Mouse (Mus musculus) spleen, adult 2 months (tissue): ENCODE data around the gene Bclaf1.

Experiments
- CTCF ChIP-seq: fragments of 200-500 bp; IDR thresholded peaks from 2 replicates; pipeline ENCODE4 v1.5.1; 2011; ENCODE audit warnings: mild to moderate bottlenecking, inconsistent platforms; ENCODE audit not compliant: insufficient read depth, insufficient read length, insufficient replicate concordance; ENCODE audit errors: extremely low read depth
- POLR2A ChIP-seq: fragments of 200-500 bp; IDR thresholded peaks from 2 replicates; pipeline ENCODE4 v1.6.1; 2011; ENCODE audit warnings: low read depth, low read length, inconsistent platforms

GRCm38 (mm10) chr10:20312736-20313301, 550 bp downstream of the Bclaf1 start:
- TF ChIP-seq POLR2A (no peak), CTCF (no peak)
